In the genomic region with DNA sequence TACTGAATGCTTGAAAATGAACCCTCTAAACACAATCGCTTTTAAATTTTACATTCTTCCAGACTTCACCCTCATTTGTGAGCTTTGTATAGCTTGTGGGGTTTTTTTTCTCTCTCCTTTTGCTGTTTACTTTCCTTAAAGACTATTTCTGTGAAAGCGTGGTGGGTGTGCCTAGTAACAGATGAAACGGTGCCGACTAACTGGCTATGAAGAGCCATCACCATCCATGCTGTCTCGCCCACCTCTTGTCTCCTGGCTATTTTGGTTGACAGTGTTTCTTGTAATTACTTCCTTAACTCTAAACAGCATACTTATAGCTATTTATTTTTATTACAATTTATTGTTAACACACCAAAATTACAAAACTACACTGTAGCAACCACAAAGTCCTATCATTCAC, we compare ENCODE assay signal across 14 mouse cellular contexts.
"Had no signal": no experiment of that assay in that cellular context is flagged by ENCODE, and none has a peak within 500 bp of the region (broad histone marks: within the 10 kb centered on the region; RNA-seq: fewer than 3 reads in every experiment).

No protein-coding gene starts in this region.

- H3K9ac ChIP-seq: liver, embryonic 15.5 days; midbrain, embryonic 13.5 days had no signal

- DNase-seq: kidney, adult 8-10 months; kidney, postnatal 4 days; lung, adult 2 months; lung, postnatal 36 days; spleen, adult 18-20 months; thymus, adult 2 months; thymus, postnatal 36 days had no signal

- H3K4me3 ChIP-seq: layer of hippocampus, adult 2 months; limb, embryonic 10.5 days; liver, embryonic 15.5 days; midbrain, embryonic 13.5 days had no signal

- H3K36me3 ChIP-seq: limb, embryonic 10.5 days; liver, embryonic 15.5 days; midbrain, embryonic 13.5 days had no signal

- H3K27me3 ChIP-seq: liver, embryonic 15.5 days; midbrain, embryonic 13.5 days had no signal

- H3K4me1 ChIP-seq: liver, embryonic 15.5 days; midbrain, embryonic 13.5 days had no signal

- H3K4me2 ChIP-seq: liver, embryonic 11.5 days; liver, embryonic 15.5 days; midbrain, embryonic 13.5 days had no signal

- H3K27ac ChIP-seq: layer of hippocampus, adult 2 months; limb, embryonic 10.5 days; liver, embryonic 15.5 days; midbrain, embryonic 13.5 days had no signal

- ATAC-seq: intestine, embryonic 16.5 days; lung, postnatal 0 days; midbrain, embryonic 13.5 days had no signal

- H3K9me3 ChIP-seq: limb, embryonic 10.5 days; liver, embryonic 15.5 days; midbrain, embryonic 13.5 days had no signal
